Mouse (Mus musculus) heart, postnatal 0 days (tissue): ENCODE measurements around the gene Arsb.

Experiments used
- CTCF ChIP-seq: IDR thresholded peaks from 2 replicates; pipeline ENCODE4 v1.5.1; 2016; ENCODE audit warnings: antibody characterized with exemption, control low read depth, low read depth
- EP300 ChIP-seq: IDR thresholded peaks from 2 replicates; pipeline ENCODE4 v1.6.1; 2016; ENCODE audit warnings: antibody characterized with exemption, low read depth

DNA sequence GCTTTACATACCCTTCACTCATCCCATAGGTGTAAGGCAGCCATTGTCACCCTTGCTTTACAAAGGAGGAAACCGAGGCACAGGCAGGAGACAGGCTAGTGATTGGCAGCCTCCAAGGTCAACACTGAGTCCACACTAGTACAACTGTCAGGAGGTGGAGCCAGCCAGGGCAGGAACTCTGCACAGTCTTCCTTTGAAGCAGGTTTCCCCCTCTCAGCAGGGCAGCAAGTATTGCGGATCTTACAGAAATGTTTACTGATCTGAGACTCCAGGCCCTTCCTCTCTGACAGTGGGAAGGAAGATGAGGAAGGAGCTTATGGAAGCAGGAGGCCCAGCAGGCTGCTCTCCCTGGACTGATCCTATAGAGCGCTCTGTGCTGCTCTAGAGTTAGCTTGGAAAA is 219.4 kb downstream of the Arsb start:
- TF ChIP-seq CTCF: no peak
- TF ChIP-seq EP300: no peak
